Mouse (Mus musculus): ENCODE results near the gene Aunip. TPM values are rescaled to one million over a fixed set of nuclear protein-coding genes. Genes with fewer than 3 reads are reported as not detected.

Aunip gene
- 7.2 and 8.8 TPM in 2 replicates for polyA plus RNA-seq (2012; rRNA removed)

DNA sequence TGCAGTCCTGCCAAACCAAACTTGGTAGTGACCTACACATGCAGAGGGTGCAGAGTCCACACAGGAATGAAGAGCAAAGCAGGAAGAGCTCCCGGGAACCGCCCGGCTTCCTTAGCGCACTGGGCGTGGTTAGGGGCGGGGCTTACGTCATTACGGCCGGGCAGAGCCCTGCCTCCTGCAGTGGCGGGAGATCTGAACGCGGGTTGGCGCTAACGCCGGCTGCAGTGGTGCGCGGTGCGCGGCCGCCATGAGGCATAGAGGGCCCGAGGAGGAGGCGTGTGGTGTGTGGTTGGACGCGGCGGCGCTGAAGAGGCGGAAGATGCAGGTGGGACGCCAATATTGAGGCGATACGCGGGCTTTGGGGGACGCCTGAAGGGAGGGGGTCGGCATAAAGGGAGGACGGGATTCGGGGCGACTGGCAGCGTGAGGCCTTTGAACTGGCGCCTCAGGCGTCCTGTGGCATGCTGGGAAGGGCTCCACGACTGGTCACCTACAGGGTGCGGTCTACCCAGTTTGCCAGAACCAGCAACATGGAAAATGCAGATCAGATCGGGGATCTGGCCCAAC is at the start of gene Aunip:
Gene Aunip, plus strand, starts transcription at position 155 of the 567 bp plus-strand sequence.

DNA sequence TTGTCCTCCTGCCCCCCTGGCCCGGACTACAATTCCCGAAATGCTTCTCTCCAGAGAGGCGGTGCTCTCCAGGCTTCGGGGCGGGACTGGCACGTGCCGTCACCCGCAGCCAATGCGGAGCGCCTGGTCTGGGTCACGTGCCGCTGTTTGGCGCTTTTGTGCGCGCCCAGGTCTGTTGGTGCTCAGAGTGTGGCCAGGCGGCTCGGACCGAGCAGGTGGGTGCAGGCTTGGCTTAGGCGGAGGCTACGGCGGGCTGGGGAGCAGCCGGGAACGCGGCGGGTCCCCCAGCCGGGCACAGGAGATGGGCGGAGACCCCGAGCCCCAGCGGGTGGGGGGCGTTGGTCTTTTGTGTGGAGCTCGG is 42.6 kb upstream of the Aunip start, which contains the start of gene Stmn1:
Gene Stmn1, plus strand, starts transcription at position 106 of the 361 bp plus-strand sequence.

DNA sequence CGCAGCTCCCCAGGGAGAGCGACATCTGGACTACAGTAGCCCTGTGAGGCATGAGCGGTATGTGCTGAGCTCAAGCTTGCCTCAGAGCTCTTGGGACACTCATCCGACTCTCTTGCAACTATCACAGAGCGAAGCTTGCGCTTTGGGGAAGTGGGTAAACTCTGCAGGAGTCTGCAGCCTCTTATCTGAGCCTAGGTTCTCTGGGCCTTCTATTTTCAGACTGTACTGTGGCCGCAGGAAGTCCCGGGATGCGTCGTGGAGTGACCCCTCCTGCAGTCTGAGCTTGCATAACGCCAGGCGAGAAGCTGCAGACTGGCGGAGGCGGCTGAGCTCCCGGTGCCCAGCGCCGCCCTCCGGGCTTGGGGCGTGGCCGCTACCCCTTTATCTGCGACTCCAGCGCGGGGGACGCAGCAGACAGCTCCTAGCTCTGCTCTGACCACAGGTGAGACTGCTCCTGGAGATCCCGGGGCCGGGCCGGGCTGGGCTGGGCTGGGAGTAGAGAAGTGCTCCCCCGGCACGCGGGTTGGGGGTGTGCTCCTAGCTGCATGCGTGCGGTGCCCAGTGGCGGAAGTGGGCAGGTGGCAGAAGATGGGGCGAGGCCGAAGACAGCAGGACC is 14.1 kb upstream of the Aunip start, which contains the start of gene Paqr7:
Gene Paqr7, plus strand, starts transcription at position 103 of the 616 bp plus-strand sequence.

DNA sequence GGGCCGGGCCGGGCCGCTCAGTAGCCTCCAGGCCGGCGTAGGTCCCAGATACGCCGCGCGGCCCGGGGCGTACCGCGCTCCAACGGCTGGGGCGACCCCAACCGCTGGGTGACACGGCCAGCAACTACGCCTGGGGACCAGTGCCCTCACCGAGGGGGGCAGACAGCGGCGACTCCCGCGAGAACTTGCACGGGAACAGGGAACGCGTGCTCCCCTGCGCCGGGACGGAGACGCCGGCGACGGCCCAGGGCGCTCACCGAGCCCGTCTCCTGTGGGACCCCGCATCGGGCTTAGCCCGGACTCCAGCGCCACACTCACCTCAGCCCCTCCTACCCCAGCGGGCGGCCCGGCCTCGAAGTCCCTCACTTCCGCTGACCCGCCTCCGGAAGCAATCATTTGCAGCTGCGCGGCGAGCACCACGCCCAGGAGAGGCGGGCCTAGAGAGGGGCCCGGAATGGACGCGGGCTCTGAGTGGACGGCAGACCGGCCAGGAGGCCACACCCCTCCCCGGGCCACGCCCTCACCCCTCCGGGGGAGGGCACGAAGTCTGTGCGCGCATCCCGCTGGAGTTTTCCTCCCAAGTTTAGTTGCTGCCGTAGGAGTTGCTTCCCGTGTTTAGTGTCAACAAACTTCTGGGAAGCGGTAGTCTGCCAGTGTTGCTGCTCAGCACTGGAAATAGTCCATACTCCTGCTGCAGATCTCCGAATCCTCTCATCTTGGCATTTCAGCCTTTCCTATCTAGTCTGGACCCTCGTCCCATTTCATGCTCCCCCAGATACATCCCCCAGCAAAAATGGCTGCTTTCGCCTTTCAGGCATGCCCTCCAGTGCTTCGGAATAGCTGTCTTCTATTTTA is 24.4 kb downstream of the Aunip start, which contains the start of gene Mtfr1l:
Gene Mtfr1l, minus strand, starts transcription at position 456 of the 855 bp plus-strand sequence.

DNA sequence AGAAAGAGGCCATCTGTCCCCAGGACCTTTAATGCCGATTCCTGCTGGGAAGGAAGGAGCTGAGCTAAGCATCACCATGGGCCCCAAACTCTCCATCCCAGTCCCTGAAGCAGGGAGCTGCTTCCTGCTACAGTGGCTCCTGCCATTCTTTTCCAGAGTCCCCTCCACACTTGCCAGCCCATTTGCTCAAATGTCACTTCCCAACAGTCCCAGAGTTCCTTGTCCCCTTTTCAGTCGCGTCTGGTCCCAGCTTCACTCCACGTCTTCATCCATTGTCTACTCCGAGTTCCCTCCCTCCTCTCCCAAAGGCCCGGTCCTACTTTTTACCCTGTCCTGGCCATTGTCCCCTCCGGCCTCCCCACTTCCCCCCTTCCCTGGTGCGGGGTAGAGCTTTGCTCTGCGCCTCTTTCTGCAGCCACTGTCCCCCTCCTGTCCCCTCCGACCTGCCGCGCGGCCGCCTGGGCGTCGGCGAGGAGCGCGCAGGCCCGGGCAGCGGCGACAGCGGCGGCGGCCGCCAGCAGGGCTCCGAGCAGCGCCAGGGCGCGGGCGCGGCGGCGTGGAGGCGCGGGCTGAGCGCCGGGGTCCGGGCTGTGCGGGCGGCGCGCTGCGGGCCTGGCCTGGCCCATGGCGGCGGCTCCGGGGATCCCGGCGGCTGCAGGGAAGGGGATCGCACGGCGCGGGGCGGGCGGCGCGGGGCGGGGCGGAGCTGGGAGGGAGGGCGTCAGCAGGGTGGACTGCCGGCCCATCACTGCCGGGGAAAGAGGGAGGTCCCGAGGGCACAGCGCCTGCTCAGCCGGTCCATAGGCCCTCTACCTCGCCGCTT is 40.9 kb downstream of the Aunip start, which contains the start of gene Selenon:
Gene Selenon, minus strand, starts transcription at position 673 of the 823 bp plus-strand sequence.

Other genes with a start within 250 kb of the Aunip start
- gene Pdik1l, start 223.1 kb upstream of the Aunip start, polyA plus RNA-seq (2012; rRNA removed): 3.4 TPM in 2 replicates
- gene Trim63, start 195.9 kb upstream of the Aunip start, polyA plus RNA-seq (2012; rRNA removed): 0.14 and 0.17 TPM in 2 replicates
- gene Slc30a2, start 167.8 kb upstream of the Aunip start, polyA plus RNA-seq (2012; rRNA removed): 0.01 and 0.02 TPM in 2 replicates
- gene Extl1, start 127.1 kb upstream of the Aunip start, polyA plus RNA-seq (2012; rRNA removed): 0.38 and 0.41 TPM in 2 replicates
- 18.1 and 20.3 TPM in 2 replicates for gene Pafah2, start 114.7 kb upstream of the Aunip start, polyA plus RNA-seq (2012; rRNA removed)
- 43.6 and 45.0 TPM in 2 replicates for gene Stmn1, start 42.7 kb upstream of the Aunip start, polyA plus RNA-seq (2012; rRNA removed)
- gene Paqr7, start 14.3 kb upstream of the Aunip start, polyA plus RNA-seq (2012; rRNA removed): 7.9 and 8.0 TPM in 2 replicates
- 33.9 and 34.0 TPM in 2 replicates for gene Mtfr1l, start 24.4 kb downstream of the Aunip start, polyA plus RNA-seq (2012; rRNA removed)
- 4.0 and 4.4 TPM in 2 replicates for gene Selenon, start 41.2 kb downstream of the Aunip start, polyA plus RNA-seq (2012; rRNA removed)
- gene Man1c1, start 193.3 kb downstream of the Aunip start, polyA plus RNA-seq (2012; rRNA removed): 2.0 and 2.5 TPM in 2 replicates

Measured in liver, embryonic 18 days (tissue).